Mouse (Mus musculus) C2C12 (cell line): ENCODE measurements around the gene Aars2.

ENCODE experiments used
- CTCF ChIP-seq: IDR thresholded peaks from one replicate; pipeline ENCODE4 v1.5.1; 2011; ENCODE audit not compliant: control insufficient read depth, insufficient read depth, insufficient read length
- FOSL1 ChIP-seq: IDR thresholded peaks from one replicate; pipeline ENCODE4 v1.8.0; 2011; ENCODE audit warnings: mild to moderate bottlenecking, low read length; ENCODE audit not compliant: poor library complexity, insufficient read depth, severe bottlenecking
- MAX ChIP-seq: IDR thresholded peaks from one replicate; pipeline ENCODE4 v1.6.1; 2011; ENCODE audit warnings: mild to moderate bottlenecking, control low read depth
- MYOD1 ChIP-seq: IDR thresholded peaks from one replicate; pipeline ENCODE4 v1.6.1; 2011; ENCODE audit warnings: low read depth; ENCODE audit not compliant: control insufficient read depth, insufficient read length
- MYOG ChIP-seq: IDR thresholded peaks from one replicate; pipeline ENCODE4 v1.6.1; 2011; ENCODE audit not compliant: control insufficient read depth, insufficient read length; ENCODE audit errors: extremely low read depth
- USF1 ChIP-seq: IDR thresholded peaks from one replicate; pipeline ENCODE4 v1.6.1; 2011; ENCODE audit warnings: low read depth, mild to moderate bottlenecking, control low read depth, moderate library complexity

DNA sequence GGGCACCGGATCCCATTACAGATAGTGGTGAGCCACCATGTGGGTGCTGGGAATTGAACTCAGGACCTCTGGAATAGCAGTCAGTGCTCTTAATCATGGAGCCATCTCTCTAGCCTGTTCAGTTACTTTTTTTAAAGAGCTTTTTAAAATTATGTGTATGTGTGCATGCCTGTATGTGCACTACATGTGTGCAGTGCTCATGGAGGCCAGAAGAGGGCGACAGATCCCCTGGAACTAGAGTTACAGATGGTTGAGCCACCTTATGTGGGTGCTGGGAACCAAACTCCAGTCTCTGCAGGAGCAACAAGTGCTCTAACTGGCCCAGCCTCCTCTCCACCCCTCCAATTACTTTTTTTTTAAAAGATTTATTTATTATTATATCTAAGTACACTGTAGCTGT, 39.9 kb upstream of the Aars2 start:
- TF ChIP-seq CTCF (no peak), MYOD1 (no peak), MYOG (no peak), MAX (no peak), FOSL1 (no peak), USF1 (no peak)
